Mouse (Mus musculus) layer of hippocampus, adult 9-10 months (tissue): ENCODE results near the gene Tox3.

Source experiments
- DNase-seq: peaks from one replicate; pipeline ENCODE4 v3.0.0; 2022; ENCODE audit warnings: low spot score

Tox3 gene

GRCm38 (mm10) chr8:90241461-90241860, 106.7 kb downstream of the Tox3 start:
- DNase-seq, result no peak

DNA sequence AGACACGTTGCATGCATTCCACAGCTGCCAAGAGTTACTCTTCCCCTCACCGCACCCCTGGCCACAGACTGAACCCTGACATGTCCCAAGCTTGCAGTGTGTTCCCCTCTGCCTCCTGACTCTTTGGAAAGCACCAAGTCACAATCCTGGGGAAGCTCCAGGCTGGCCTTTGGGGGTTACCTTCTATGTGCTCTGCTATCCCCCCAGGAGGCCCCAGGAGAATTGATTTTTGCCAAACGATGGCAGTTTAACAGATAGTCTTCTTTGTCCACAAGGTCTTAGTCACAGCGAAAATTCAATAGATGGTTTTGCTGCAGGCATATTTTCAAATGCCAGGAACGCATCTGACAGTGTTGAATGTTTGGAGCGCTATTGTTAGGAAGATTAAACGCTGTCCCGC, 115.6 kb downstream of the Tox3 start:
- no peak for DNase-seq

DNA sequence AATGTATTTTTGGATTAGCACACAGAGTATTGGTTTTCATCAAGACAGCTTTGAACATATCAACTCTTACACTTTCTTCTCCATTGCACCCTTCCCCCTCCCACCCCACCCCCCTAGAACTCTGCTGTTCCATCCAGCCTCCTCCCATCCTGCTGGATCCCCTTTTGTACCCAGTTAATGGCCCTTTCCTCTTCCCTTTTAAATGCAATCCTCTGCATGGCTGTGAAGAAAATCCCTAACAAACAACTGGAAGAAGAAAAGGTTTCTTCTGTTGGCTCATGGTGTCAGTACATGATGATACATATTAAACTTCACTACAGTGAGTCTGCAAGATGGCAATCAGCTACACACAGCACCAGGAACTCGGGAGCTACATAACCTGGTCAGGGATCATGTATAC, 124.0 kb downstream of the Tox3 start:
- no peak for DNase-seq

DNA sequence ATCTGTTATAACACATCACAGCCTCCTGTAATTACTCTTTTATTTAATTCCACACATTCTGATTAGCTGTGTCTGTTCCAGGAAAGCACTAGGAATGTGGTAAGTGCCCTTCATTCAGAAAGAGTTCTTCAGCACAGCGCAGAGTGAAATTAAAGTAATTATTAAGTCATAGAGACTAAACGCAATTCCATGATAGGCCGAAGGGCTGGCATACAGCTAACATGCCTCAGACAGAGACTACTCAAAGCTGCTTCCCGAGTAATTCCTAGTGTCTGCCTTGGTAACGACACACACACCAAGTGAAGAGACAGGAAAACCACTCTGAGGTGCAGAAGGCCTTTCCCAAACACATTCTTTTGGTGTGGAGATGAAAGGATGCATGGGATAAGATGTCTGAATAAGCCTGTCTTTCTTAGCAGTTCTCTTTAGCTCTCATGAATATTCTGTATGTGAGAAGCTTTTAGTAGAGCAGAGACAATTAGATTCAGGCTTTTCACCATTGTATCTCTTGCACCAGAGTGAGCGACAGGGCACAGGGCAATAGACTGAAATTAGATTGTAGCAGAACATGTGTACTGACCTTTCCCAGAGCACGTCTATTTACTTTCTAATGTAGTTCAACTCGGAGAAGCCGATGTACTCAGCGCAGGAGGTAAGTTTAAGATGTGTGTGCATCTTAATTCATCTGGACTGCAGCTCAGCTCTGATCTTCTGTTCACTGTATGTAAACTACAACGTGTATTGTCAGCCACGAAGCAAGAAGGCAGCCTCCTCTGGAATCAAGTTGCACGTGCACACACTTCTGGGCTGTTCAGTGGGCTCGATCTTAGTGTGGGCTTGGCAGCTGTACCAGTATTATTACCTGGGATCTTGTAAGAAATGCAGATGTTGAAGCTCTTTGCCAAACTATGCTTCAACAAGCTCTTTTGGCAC, 138.8 kb downstream of the Tox3 start:
- no peak for DNase-seq
